Mouse (Mus musculus): ENCODE measurements around the gene Hpse2.

Hpse2 gene

DNA sequence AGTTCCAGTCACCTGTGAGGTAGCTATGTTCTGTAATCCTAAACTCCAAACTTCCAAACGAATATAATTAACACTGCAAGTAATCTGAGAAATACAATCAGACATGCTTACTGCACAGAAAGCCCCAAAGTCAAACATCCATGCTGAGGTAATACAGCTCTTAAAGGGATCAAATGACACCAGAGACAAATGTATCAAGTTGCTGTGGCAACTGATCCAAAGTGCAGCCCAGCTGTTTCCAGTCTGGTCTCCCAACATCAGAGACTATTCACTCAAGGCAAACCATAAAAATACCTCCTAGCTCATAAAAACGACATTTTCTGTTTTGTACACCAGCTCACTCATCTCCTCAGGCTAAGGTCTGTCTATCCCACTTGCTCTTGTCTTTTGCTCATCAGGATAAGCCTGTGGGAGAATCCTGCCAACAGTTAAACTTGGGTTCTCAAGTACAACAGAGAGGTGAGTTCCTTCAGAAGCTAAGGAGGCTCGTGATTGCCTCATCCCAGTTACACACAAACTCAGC is 440.0 kb downstream of the Hpse2 start:
- WGBS = 58% methylated on average over 3 of the region's 3 CpGs

DNA sequence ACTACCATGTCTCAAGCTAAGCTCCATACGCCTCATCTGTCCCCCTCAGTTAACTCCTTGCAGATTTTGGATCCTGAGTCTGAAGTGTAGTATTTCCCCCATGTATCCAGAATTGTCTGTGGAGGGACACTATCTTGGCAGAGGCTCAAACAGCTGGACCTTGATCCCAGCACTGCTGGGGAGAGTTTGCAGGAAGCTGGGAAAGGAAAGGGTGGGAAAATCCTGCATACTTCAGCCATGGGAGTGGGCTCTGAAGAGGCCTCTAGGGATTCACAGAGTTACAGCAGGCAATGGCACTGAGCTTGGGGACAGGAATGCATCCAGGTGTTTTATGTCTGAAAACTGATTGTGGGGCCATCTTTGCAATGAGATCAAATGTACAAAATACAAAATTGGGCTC is 450.6 kb downstream of the Hpse2 start:
- WGBS = 93% methylated on average over 1 of the region's 1 CpGs

DNA sequence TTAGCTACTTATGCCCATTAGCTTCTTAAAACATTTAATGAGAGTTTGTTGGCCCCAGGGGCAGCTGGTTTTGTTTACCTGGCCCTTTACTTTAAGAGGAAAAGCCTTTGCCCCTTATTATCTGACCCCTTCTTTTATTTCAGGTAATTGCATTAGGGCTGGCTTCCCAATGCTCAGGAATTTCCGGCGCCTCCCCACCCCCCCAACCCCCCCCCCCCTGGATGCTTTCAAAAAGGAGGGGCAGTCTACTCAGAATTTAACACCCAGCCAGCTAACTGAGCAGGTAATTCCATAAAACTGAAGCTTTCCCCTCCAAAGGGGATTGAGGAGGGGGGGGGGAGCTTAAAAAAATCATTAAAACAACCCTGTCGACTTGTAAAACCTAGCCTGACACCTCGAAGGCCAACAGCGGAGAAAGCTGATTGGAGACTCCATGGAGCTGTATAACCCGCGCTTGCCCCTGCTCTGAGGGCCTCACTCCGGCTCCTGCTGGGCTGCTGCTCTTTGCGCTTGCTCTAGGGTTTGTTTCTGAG is 451.4 kb downstream of the Hpse2 start:
- WGBS = 37% methylated on average over 9 of the region's 9 CpGs

DNA sequence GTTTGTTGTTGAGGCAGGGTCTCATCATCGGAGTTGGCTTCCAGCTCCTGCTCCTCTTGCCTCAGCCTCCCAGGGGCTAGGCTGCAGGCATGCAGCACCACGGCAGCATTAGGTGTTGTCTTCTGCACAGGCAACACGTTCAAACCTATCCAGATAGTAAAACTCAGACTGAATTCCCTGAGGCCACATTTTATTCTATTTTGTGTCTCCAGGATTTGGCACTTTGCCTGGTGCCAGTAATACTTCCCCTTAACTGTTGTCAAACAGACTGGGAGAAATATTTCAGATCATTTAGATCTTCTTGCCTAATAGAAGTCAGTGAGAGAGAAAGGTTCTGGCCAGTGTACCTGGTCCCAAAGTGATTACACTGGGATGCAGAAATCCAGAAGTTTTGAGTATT is 458.5 kb downstream of the Hpse2 start:
- 58% methylated on average over 3 of the region's 3 CpGs for WGBS

- 48% methylated on average over 2 of the region's 2 CpGs for WGBS
These were observed 459.9 kb downstream of the Hpse2 start for GRCm38 (mm10) chr19:42928271-42928670.

DNA sequence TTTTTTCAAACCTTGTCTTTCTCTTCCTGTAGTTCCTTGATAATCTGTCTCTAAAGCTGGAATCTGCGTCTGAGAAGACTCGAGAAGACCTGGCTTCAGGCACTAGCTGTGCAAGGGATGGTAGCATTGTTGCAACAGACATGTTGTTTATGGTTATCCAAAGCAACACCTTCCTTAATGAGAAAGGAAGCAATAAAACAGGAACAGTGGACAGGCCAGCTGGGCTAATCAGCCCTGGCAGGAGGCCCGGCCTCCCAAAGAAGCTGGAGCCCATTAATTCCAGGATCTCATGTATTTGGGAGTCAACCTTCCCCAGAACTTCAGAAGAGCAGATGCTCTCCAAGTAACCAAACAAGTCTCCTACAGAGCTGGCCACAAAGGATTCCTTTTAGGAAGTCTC is 465.5 kb downstream of the Hpse2 start:
- 64% methylated on average over 3 of the region's 3 CpGs for WGBS

- WGBS = 71% methylated on average over 5 of the region's 5 CpGs
These were observed 474.5 kb downstream of the Hpse2 start for GRCm38 (mm10) chr19:42913703-42914102.

GRCm38 (mm10) chr19:42909719-42910118 is 478.4 kb downstream of the Hpse2 start:
- WGBS = 49% methylated on average over 4 of the region's 4 CpGs

GRCm38 (mm10) chr19:42908553-42908952 is 479.6 kb downstream of the Hpse2 start:
- WGBS = 75% methylated on average over 6 of the region's 6 CpGs

DNA sequence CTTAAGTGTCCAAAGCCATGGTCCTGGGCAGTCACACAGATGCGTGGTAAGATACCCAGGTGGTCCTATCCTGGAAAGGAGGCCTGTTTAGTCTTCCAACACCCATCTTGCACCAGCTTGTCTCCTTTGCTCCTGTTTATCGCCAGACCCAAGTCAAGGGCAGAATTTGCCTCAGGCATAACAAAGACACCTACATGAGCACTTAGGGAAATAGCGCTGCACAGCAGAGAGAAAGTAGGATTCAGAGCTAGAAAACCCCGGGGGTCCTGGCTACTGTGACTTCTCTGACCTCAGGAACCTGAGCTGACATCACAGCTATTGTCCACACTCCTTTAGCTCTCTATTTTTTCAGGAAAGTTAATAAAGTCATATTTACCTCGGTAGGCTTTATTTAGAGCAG is 481.8 kb downstream of the Hpse2 start:
- WGBS = 76% methylated on average over 5 of the region's 5 CpGs

DNA sequence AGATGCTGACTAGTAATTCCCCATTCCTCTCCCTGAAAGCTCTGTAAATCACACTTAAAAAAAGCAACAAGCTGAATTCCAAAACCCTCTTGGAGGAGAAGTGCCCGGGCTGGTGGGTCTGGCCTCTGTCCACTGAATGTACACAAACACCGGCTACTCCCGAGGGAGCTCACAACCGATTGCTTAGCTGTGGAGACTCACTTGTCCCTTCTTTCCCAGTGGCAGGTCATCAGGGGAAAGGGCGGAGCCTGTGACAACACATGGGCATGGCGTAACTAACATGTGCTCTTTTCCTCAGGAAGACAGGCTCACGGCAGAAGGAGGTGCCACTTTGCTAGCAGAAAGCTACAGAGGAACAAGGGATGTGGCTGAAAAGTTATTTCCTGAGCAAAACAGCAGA is 483.4 kb downstream of the Hpse2 start:
- WGBS = 50% methylated on average over 7 of the region's 7 CpGs

GRCm38 (mm10) chr19:42904240-42904639 is 483.9 kb downstream of the Hpse2 start:
- WGBS = 59% methylated on average over 4 of the region's 4 CpGs

GRCm38 (mm10) chr19:42903840-42904239 is 484.3 kb downstream of the Hpse2 start:
- 73% methylated on average over 6 of the region's 6 CpGs for WGBS

- 57% methylated on average over 6 of the region's 6 CpGs for WGBS
These were observed 485.6 kb downstream of the Hpse2 start for GRCm38 (mm10) chr19:42902410-42903021.

- 80% methylated on average over 5 of the region's 5 CpGs for whole genome bisulfite sequencing
These were observed 496.6 kb downstream of the Hpse2 start for GRCm38 (mm10) chr19:42891599-42891998.

DNA sequence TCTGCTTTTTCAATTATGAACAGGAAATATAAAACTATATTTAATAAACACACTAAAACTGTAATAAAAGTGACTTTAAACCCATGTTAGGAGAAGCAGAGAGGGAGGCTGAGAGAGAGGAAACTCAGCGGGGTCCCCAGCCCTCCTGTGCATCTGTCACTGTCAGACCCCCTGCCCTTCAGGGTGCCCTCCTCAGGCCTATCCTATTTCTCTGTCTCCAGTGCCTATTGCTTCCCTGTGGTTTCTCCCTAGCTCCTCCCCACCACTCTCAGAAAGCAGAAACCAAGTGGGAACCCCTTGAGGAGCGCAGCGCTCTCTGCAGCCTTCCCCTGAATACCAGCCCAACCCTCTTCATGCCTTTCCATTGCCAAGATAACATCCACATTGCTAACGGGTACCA is 510.5 kb downstream of the Hpse2 start:
- WGBS = 89% methylated on average over 4 of the region's 4 CpGs

DNA sequence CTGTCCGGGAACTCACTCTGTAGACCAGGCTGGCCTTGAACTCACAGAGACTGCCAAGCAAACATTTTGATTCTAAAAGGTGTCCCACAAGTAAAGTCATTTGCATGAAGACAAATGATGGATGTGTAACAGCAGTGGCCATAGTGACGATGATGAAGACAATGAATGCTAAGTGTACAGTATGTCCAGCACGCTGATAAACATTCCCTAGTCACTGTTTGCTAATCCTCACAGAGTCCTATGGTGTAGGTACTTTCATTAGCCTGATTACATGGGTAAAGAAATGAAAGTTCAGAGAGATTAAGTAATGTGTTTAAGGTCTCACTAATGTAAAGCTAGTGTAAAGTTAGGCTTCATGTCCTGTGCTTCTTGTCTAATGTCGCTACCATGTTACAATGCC is 511.6 kb downstream of the Hpse2 start:
- WGBS = 88% methylated on average over 4 of the region's 4 CpGs

DNA sequence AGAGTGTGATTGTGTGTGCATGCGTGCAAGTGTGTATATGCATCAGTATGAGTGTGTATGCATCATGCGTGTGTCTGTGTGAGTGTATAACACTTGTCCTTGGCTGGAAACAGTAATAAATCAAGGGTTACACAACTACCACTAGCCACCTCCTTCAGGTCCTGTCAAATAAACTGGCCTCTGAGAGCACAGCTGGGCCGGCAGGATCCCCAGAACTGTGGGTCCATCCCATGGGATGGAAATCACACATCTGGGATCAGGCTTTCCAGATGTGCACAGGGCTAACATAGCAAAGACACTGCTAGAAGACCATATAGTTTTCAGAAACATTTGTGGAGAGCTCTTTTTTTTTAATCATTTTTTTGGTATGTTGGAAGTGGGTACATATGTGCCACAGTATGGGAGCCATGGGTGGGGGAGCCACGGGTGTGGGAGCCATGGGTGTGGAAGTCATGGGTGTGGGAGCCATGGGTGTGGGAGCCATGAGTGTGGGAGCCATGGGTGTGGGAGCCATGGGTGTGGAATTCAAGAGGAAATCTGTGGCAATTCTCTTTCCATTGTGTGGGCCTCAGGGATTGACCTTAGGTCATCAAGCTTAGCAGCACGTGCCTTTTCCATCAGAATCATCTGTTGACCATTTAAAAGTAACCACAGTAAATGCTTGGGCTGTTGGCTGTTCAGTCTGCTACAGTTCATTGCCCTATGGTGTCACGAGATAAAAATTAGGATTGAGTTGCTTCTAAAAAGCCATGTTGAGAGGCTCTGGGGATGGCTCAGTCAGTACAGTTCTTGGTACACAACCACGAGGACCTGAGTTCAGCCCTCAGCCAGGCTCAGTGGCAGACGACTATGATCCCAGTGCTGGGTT is 518.3 kb downstream of the Hpse2 start:
- WGBS = 91% methylated on average over 8 of the region's 8 CpGs

- 65% methylated on average over 3 of the region's 3 CpGs for WGBS
These were observed 519.0 kb downstream of the Hpse2 start for GRCm38 (mm10) chr19:42868958-42869662.

DNA sequence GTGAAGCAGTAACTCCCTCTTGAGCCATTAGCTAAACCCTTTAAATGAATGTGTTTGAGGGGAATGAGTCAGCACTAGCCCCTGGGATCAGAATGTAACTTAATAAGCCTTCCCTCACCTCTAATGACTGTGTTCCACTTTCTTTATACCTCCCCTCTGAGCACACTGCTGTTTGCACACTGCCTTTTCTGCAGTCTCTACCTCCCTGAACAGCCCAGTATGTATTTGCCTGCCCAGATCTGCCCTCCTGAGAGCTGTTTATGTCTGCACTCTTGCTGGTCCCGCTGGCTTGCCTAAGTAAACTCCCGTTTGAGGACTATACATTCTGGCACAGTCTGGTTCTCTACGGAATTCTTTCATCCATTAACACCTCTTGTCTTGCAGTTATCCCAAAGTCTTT is 525.1 kb downstream of the Hpse2 start:
- 69% methylated on average over 3 of the region's 3 CpGs for WGBS

DNA sequence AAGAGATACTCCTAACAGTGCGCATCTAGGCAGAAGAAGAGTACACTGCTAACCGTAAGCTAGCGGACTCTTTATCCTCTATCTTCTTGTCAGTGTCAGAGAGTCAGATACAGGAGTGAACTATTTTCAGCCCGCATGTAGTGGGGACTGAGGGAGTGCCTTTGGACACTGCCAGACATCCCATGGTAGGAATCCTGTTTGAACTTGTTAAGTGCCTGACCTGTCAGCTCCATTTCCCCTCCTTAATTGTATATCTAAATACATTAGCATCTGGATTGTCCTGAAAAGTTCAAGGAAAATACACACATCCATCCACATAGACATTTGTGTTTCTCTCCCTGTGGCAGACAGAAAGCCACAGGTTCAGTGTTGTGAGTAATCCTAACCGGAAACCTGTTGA is 531.1 kb downstream of the Hpse2 start:
- WGBS = 96% methylated on average over 5 of the region's 5 CpGs

DNA sequence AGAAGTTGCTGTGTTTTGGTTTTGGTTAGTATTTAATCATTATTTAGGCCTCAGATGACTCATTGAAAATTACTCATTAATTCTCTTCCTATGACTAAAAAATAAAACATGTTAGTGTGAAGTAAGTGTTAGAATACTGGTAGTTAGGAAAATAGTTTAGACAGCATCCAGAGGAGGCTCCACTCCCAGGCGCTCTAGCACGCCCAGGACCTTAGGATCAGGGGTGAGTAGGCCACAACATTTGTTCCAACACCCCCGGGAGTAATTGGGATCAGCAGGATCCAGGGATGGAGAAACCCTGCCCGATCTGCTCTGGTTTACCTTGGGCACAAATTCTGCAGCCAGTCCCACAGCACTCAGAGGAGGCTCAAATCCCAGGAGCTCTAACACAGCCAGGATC is 532.5 kb downstream of the Hpse2 start:
- WGBS = 86% methylated on average over 4 of the region's 4 CpGs
